Mouse (Mus musculus) lung, adult 2 months (tissue): ENCODE data around the gene Avl9. TPM values are rescaled to one million over a fixed set of nuclear protein-coding genes. Genes with fewer than 3 reads are reported as not detected.

Source experiments
- DNase-seq: peaks from one replicate; pipeline ENCODE4 v3.0.0; 2022
- H3K4me1 ChIP-seq: fragments of 200-500 bp; 2 replicates; pipeline ENCODE4 v1.6.1; 2011; ENCODE audit warnings: low read length; ENCODE audit not compliant: control insufficient read depth, insufficient read depth
- H3K4me3 ChIP-seq: fragments of 200-500 bp; replicated peaks from 2 replicates; pipeline ENCODE3; 2011; ENCODE audit warnings: low read depth, mild to moderate bottlenecking, control low read depth, low read length; ENCODE audit errors: extremely low read depth
- CTCF ChIP-seq: fragments of 200-500 bp; IDR thresholded peaks from 2 replicates; pipeline ENCODE4 v1.5.1; 2011; ENCODE audit warnings: mild to moderate bottlenecking, low read length, control low read depth; ENCODE audit not compliant: insufficient read depth
- POLR2A ChIP-seq: fragments of 200-500 bp; IDR thresholded peaks from 2 replicates; pipeline ENCODE4 v1.6.1; 2011; ENCODE audit warnings: low read depth, mild to moderate bottlenecking, control low read depth, low read length, borderline replicate concordance; ENCODE audit errors: extremely low read depth
- WGBS: fragments of 180-500 bp; shearing (Covaris S2); methylation state at CpG from one replicate; pipeline ENCODE4 v1.1.7; 2018; 5-methylcytosine and 5-hydroxymethylcytosine counted together
- polyA plus RNA-seq: library from polyadenylated mRNA; depleted of rRNA; stranded (reverse); fragments of >200 nt; gene quantifications from 2 replicates; pipeline ENCODE4 v1.2.3, GENCODE M21; 2012; rRNA removed

Avl9 gene
- 6.0 and 8.4 TPM in 2 replicates for polyA plus RNA-seq

- peaks cover 7% of the 10 kb centered on the region for H3K4me1 ChIP-seq
- peak within 1 kb of the TSS; percentile 65 for H3K4me3 ChIP-seq
- under 1% methylated on average over 64 of the region's 64 CpGs for WGBS
- TF ChIP-seq CTCF (peak; percentile 57), POLR2A (peak; percentile 80)
- DNase-seq: peak; percentile 99
Measured at GRCm38 (mm10) chr6:56714574-56715269, at the start of gene Avl9. Gene Avl9, plus strand, starts transcription at chr6:56714899.

GRCm38 (mm10) chr6:56688238-56688637, 26.5 kb upstream of the Avl9 start:
- no peaks in the 10 kb centered on the region for H3K4me1 ChIP-seq
- no peak for DNase-seq
- 89% methylated on average over 3 of the region's 3 CpGs for WGBS
- H3K4me3 ChIP-seq: no peak overlapping the region
- TF ChIP-seq CTCF (no peak), POLR2A (no peak)

GRCm38 (mm10) chr6:56691205-56691604, 23.5 kb upstream of the Avl9 start:
- 0% methylated on average over 2 of the region's 2 CpGs for WGBS
- DNase-seq: peak; percentile 49
- H3K4me3 ChIP-seq: no peak overlapping the region

GRCm38 (mm10) chr6:56692445-56692844, 22.3 kb upstream of the Avl9 start:
- Histone ChIP-seq H3K4me3 (no peak overlapping the region), H3K4me1 (no peaks in the 10 kb centered on the region)
- TF ChIP-seq CTCF (no peak), POLR2A (no peak)
- WGBS: 71% methylated on average over 4 of the region's 4 CpGs
- DNase-seq: no peak

More at GRCm38 (mm10) chr6:56691205-56691604, 23.5 kb upstream of the Avl9 start:
- no peak for TF ChIP-seq POLR2A
- peak; percentile 82 for TF ChIP-seq CTCF
- no peaks in the 10 kb centered on the region for H3K4me1 ChIP-seq

GRCm38 (mm10) chr6:56703931-56704900, 10.5 kb upstream of the Avl9 start, which contains the start of gene Lsm5:
Gene Lsm5, minus strand, starts transcription at chr6:56704710.
- DNase-seq: peak; percentile 84
- under 1% methylated on average over 46 of the region's 46 CpGs for WGBS
- TF ChIP-seq POLR2A (peak; percentile 59; the same call in 1 of the 2 replicates), CTCF (no peak)
- Histone ChIP-seq H3K4me3 (peak within 1 kb of the TSS; percentile 79), H3K4me1 (peaks cover 2% of the 10 kb centered on the region; the same call in 1 of the 2 replicates)

- Histone ChIP-seq H3K4me3 (peak overlapping the region; percentile 51), H3K4me1 (peaks cover 7% of the 10 kb centered on the region)
- WGBS: 27% methylated on average over 7 of the region's 7 CpGs
- DNase-seq: no peak
- no peak for TF ChIP-seq POLR2A
- no peak for TF ChIP-seq CTCF
Measured at GRCm38 (mm10) chr6:56714186-56714573, 519 bp upstream of the Avl9 start.

GRCm38 (mm10) chr6:56715270-56715666, 569 bp downstream of the Avl9 start:
- TF ChIP-seq CTCF (no peak), POLR2A (no peak)
- peaks cover 7% of the 10 kb centered on the region for H3K4me1 ChIP-seq
- peak overlapping the region; percentile 65 for H3K4me3 ChIP-seq
- no peak for DNase-seq
- WGBS: under 1% methylated on average over 25 of the region's 25 CpGs

GRCm38 (mm10) chr6:56719071-56719470, 4.4 kb downstream of the Avl9 start:
- TF ChIP-seq CTCF (no peak), POLR2A (no peak)
- 58% methylated on average over 1 of the region's 1 CpGs for WGBS
- Histone ChIP-seq H3K4me1 (peaks cover 7% of the 10 kb centered on the region), H3K4me3 (no peak overlapping the region)
- DNase-seq: no peak

GRCm38 (mm10) chr6:56720877-56721276, 6.2 kb downstream of the Avl9 start:
- no peak for DNase-seq
- Histone ChIP-seq H3K4me1 (peaks cover 6% of the 10 kb centered on the region), H3K4me3 (no peak overlapping the region)
- TF ChIP-seq POLR2A (no peak), CTCF (no peak)
- 55% methylated on average over 3 of the region's 3 CpGs for WGBS

- H3K4me3 ChIP-seq: no peak overlapping the region
- TF ChIP-seq CTCF: no peak
- TF ChIP-seq POLR2A: no peak
- H3K4me1 ChIP-seq: no peaks in the 10 kb centered on the region
- no peak for DNase-seq
- 76% methylated on average over 2 of the region's 2 CpGs for WGBS
Measured at GRCm38 (mm10) chr6:56732545-56732944, 17.8 kb downstream of the Avl9 start.
